Mouse (Mus musculus): Measurements from ENCODE around the gene Olfr1252. TPM values are rescaled to one million over a fixed set of nuclear protein-coding genes. Genes with fewer than 3 reads are reported as not detected.

Olfr1252 gene
- polyA plus RNA-seq (2015; fragmentation: Nextera tagmentation; extraction: Ambion mirVana): not detected in 2 replicates

GRCm38 (mm10) chr2:89724912-89725311 is at the start of gene Olfr1252:
Gene Olfr1252 (minus strand): TSS chr2:89725012.
- H3K4me1 ChIP-seq (replicated peaks): no peaks in the 10 kb centered on the region
- WGBS (ENCODE audit: insufficient replicate concordance): 23% methylated on average over 1 of the region's 1 CpGs
- ATAC-seq (ENCODE audit: low read depth): no peak
- no peaks in the 10 kb centered on the region for H3K27me3 ChIP-seq
- no peak within 1 kb of the TSS for H3K4me2 ChIP-seq
- H3K9ac ChIP-seq: no peak within 1 kb of the TSS
- H3K36me3 ChIP-seq: no peaks in the 10 kb centered on the region
- no peak for DNase-seq
- no peak within 1 kb of the TSS for H3K27ac ChIP-seq
- H3K9me3 ChIP-seq (replicated peaks): no peaks in the 10 kb centered on the region
- no peak within 1 kb of the TSS for H3K4me3 ChIP-seq (replicated peaks)

- 65% methylated on average over 1 of the region's 1 CpGs for WGBS (ENCODE audit: insufficient replicate concordance)
- no peak within 1 kb of the TSS for H3K27ac ChIP-seq
- H3K27me3 ChIP-seq: no peaks in the 10 kb centered on the region
- H3K4me1 ChIP-seq (replicated peaks): no peaks in the 10 kb centered on the region
- H3K9me3 ChIP-seq (replicated peaks): no peaks in the 10 kb centered on the region
- H3K9ac ChIP-seq: no peak within 1 kb of the TSS
- H3K4me3 ChIP-seq (replicated peaks): no peak within 1 kb of the TSS
- ATAC-seq (ENCODE audit: low read depth) (no peak), DNase-seq (no peak)
- H3K36me3 ChIP-seq: no peaks in the 10 kb centered on the region
- H3K4me2 ChIP-seq: no peak within 1 kb of the TSS
Observed at GRCm38 (mm10) chr2:89756990-89757389, 32.2 kb upstream of the Olfr1252 start, which contains the start of gene Olfr1253. Gene Olfr1253 (minus strand): TSS chr2:89757090.

GRCm38 (mm10) chr2:89691980-89692379 is 32.8 kb downstream of the Olfr1252 start:
- DNase-seq (no peak), ATAC-seq (ENCODE audit: low read depth) (no peak)
- Histone ChIP-seq H3K27ac (no peak overlapping the region), H3K4me1 (replicated peaks) (no peaks in the 10 kb centered on the region), H3K4me2 (no peak overlapping the region), H3K9ac (no peak overlapping the region), H3K9me3 (replicated peaks) (no peaks in the 10 kb centered on the region), H3K36me3 (no peaks in the 10 kb centered on the region), H3K4me3 (replicated peaks) (no peak overlapping the region), H3K27me3 (no peaks in the 10 kb centered on the region)
- 68% methylated on average over 6 of the region's 6 CpGs for WGBS (ENCODE audit: insufficient replicate concordance)

- no peaks in the 10 kb centered on the region for H3K36me3 ChIP-seq
- DNase-seq (no peak), ATAC-seq (ENCODE audit: low read depth) (no peak)
- H3K27me3 ChIP-seq: no peaks in the 10 kb centered on the region
- H3K9me3 ChIP-seq (replicated peaks): no peaks in the 10 kb centered on the region
- no peaks in the 10 kb centered on the region for H3K4me1 ChIP-seq (replicated peaks)
- no peak within 1 kb of the TSS for H3K9ac ChIP-seq
- no peak within 1 kb of the TSS for H3K4me3 ChIP-seq (replicated peaks)
- no peak within 1 kb of the TSS for H3K27ac ChIP-seq
- H3K4me2 ChIP-seq: no peak within 1 kb of the TSS
Observed at GRCm38 (mm10) chr2:89671836-89672235, 53.0 kb downstream of the Olfr1252 start, which contains the start of gene Olfr1251. Gene Olfr1251 (minus strand): TSS chr2:89671936.

Other genes starting within 250 kb of the Olfr1252 start
- not detected in 2 replicates for gene Olfr1241, start 237.9 kb downstream of the Olfr1252 start, polyA plus RNA-seq (2015; fragmentation: Nextera tagmentation; extraction: Ambion mirVana)
- not detected in 2 replicates for gene Olfr1242, start 226.7 kb downstream of the Olfr1252 start, polyA plus RNA-seq (2015; fragmentation: Nextera tagmentation; extraction: Ambion mirVana)
- not detected in 2 replicates for gene Olfr1243, start 193.5 kb downstream of the Olfr1252 start, polyA plus RNA-seq (2015; fragmentation: Nextera tagmentation; extraction: Ambion mirVana)
- not detected in 2 replicates for gene Olfr1245, start 146.6 kb downstream of the Olfr1252 start, polyA plus RNA-seq (2015; fragmentation: Nextera tagmentation; extraction: Ambion mirVana)
- gene Olfr1246, start 131.9 kb downstream of the Olfr1252 start, polyA plus RNA-seq (2015; fragmentation: Nextera tagmentation; extraction: Ambion mirVana): not detected in 2 replicates
- gene Olfr1247, start 110.9 kb downstream of the Olfr1252 start, polyA plus RNA-seq (2015; fragmentation: Nextera tagmentation; extraction: Ambion mirVana): not detected in 2 replicates
- not detected in 2 replicates for gene Olfr1248, start 106.8 kb downstream of the Olfr1252 start, polyA plus RNA-seq (2015; fragmentation: Nextera tagmentation; extraction: Ambion mirVana)
- not detected in 2 replicates for gene Olfr1249, start 90.0 kb downstream of the Olfr1252 start, polyA plus RNA-seq (2015; fragmentation: Nextera tagmentation; extraction: Ambion mirVana)
- not detected in 2 replicates for gene Olfr1250, start 63.5 kb downstream of the Olfr1252 start, polyA plus RNA-seq (2015; fragmentation: Nextera tagmentation; extraction: Ambion mirVana)
- not detected in 2 replicates for gene Olfr1251, start 53.1 kb downstream of the Olfr1252 start, polyA plus RNA-seq (2015; fragmentation: Nextera tagmentation; extraction: Ambion mirVana)
- gene Olfr1253, start 32.1 kb upstream of the Olfr1252 start, polyA plus RNA-seq (2015; fragmentation: Nextera tagmentation; extraction: Ambion mirVana): not detected in 2 replicates
- gene Olfr1254, start 68.6 kb upstream of the Olfr1252 start, polyA plus RNA-seq (2015; fragmentation: Nextera tagmentation; extraction: Ambion mirVana): not detected in 2 replicates
- not detected in 2 replicates for gene Olfr1255, start 87.0 kb upstream of the Olfr1252 start, polyA plus RNA-seq (2015; fragmentation: Nextera tagmentation; extraction: Ambion mirVana)
- not detected in 2 replicates for gene Olfr1256, start 116.5 kb upstream of the Olfr1252 start, polyA plus RNA-seq (2015; fragmentation: Nextera tagmentation; extraction: Ambion mirVana)
- gene Olfr48, start 123.2 kb upstream of the Olfr1252 start, polyA plus RNA-seq (2015; fragmentation: Nextera tagmentation; extraction: Ambion mirVana): not detected in 2 replicates
- gene Olfr1257, start 153.4 kb upstream of the Olfr1252 start, polyA plus RNA-seq (2015; fragmentation: Nextera tagmentation; extraction: Ambion mirVana): not detected in 2 replicates
- not detected in 2 replicates for gene Olfr1258, start 202.3 kb upstream of the Olfr1252 start, polyA plus RNA-seq (2015; fragmentation: Nextera tagmentation; extraction: Ambion mirVana)
- not detected in 2 replicates for gene Olfr1259, start 223.7 kb upstream of the Olfr1252 start, polyA plus RNA-seq (2015; fragmentation: Nextera tagmentation; extraction: Ambion mirVana)
- not detected in 2 replicates for gene Olfr1260, start 249.3 kb upstream of the Olfr1252 start, polyA plus RNA-seq (2015; fragmentation: Nextera tagmentation; extraction: Ambion mirVana)

All from liver, embryonic 13.5 days (tissue).